Mouse (Mus musculus): ENCODE measurements around the gene Usp30.

The Usp30 gene

DNA sequence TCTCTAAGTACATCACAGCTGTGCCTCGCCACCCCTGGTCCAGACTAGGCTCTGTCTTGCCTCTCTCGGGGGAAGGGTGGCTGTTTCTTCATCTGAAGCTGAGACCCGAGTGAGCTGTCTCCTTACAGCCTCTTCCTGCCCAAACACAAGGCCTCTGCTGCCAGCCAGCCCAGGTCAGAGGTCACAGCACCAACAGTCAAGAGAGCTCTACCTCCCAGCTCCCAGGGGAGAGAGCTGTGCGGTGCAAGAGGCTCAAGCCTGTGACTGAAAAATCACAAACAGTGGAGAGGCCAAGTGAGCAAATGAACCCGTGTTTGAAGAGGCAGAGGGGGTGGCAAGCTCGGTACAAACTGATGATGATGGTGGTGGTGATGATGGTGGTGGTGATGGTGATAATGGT lies 1.3 kb downstream of the Usp30 start:
- no peak for DNase-seq (ENCODE audit: low spot score)

DNA sequence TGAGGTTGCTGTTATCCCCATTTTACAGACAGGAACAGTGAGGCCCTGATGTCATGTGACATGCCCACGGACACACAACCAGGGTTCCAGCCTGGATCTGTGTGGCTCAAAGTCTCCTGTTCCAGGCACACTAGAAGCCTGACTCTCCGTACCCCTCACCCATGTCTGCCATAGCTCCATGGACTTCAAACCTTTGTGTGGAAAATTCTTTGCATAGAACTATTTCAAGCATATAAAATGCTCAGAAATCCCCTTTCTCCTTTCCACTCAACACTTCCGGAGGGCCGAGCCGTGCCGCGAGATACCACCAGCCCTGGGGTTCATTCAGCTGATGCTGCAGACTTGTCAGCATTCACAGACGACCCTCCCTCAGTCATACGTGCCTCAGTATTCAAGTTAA lies 2.3 kb downstream of the Usp30 start:
- no peak for DNase-seq (ENCODE audit: low spot score)

DNA sequence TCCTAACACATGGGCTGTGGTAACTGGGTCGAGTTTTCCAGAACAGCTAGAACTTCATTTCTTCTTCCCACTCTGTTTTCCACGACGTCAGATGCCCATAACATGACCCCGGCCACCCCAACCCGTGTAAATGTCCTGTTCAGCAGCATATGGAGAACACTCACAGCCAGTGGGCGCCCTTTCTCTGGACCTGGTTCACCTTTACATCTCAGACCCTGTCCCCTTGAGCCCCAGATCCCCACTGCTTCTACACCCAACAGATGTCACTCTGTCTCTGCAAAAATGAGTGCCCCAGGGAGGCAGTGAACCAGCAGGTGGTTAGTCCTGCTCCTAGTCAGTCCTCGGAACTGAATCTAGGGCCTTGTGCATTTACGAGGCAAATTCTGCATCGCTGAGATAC lies 2.7 kb downstream of the Usp30 start:
- no peak for DNase-seq (ENCODE audit: low spot score)

DNA sequence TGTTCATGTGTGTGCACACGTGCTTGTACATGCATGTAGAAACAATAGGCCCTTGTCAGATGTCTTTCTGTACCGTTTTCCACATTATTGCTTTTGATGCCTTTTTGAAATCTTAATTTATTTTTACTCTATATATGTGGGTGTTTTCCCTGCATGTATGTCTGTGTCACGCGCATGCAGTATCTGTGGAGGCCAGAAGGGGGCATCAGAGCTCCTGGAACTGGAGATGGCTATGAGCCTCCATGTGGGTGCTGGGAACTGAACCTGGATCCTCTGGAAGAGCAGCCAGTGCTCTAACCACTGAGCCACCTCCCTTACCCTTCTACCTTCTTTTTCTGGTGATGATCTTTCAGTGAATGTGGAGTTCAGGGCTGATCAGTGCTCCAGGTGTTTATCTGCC lies 5.6 kb downstream of the Usp30 start:
- no peak for DNase-seq (ENCODE audit: low spot score)

DNA sequence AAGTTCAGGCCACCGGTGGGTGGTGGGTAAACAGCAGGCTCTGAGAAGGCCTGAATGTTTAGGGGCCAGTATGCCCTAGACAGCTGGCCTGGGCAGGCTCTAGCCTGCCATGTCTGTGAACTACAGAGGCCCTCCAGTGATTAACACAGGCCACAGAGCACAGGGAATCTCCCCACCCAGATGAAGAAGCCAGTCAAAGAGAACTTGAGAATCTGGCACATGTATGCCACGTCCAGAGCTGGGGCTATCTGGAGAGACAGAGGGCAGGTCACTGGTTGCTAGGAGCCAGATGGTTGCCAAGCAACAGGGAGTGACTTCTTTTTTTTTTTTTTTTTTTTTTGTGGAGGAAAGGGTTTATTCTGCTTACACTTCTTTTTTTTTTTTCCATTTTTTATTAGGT lies 7.0 kb downstream of the Usp30 start:
- no peak for DNase-seq (ENCODE audit: low spot score)

DNA sequence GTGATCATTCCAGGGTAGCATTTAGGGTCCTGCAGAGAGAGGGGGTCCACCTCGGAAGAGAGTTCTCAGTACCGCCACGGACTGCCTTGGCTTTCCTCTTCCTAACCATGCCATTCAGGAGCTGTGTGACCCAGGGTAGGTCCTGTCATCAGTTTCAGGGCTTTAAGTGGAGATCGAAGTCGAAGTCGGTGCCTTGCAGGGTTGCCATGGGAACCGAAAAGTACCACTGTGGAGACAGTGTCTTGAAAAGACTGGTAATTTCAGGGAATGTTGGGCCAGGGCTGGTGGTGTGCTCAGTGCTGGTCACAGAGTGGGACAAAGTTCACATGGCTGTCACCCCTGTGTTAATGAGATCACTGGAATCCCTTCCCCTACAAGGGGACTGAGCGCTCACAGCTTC lies 11.7 kb downstream of the Usp30 start:
- DNase-seq (ENCODE audit: low spot score): no peak

DNA sequence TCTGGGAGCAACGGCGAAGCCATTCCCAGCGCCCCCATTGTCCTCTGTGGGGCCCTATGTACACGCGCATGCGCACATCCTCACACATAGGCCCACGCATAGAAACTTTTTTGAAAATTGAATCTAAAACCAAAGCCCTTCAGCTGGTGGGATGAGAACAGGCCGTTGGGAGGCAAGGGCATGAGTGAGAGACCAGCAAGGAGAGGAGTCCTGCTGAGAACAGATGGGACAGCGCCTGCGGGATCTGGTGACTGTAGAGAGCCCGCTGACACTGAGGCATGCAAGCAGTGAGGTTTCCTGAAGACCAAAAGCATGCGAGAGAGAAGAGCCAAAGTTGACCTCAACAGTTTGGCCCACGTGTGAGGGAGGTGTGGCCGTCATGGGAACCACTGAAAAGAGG lies 20.2 kb downstream of the Usp30 start:
- DNase-seq (ENCODE audit: low spot score): no peak

DNA sequence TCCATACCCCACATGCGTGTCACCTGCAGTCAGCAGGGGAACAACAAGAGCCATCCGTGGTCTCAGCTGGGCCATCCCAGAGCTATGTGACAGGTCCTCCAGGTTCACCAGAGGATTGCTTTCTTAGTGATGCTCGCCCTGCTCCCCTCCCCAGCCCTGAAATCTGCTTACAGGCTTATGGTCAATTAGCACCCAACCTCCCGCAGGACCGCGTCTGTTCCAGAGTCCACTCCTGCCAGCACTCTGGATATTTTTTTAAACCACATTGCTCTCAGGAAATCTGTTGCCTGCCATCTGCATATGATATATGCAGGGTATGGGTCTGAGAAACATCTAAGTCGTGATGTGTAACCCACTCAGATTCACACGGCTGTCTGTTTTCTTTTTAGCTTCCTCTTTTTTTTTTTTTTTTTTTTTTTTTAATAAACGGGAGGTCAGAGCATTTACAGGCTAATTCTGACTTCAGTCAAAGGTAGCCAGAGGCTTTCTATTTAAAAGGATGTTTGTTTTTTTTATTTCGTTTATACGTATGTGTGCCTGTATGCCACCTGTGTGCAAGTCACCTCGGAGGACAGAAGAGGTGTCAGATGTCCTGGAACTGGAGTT lies 22.7 kb downstream of the Usp30 start:
- no peak for DNase-seq (ENCODE audit: low spot score)

DNA sequence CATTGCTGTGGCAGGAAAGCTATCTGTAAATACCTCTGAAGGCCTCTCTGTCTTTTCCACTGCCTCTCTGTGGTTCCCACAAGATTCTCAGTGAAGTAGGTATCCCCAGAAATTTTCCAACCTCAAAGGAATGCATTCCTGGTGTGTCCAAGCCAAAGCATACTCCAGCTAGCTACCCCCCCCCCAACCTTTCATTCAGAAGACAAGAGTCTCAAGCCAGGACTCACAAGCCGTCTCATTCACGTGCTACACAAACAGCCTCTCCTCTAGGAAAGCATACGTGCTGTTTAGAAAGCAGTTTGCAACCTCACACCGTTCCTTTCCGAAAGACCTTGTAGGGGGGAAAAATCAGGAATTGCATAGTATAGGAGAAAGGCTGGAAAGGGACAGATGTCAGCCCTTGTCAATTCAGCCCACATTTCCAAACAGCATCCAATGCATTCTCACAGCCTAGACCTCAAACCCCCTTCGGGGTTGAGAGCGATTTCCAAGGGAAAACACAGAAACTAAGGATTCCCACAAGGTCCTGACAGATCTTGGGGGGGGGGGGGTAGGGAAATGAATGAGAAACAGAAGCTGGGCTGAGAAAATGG lies 25.3 kb downstream of the Usp30 start:
- DNase-seq (ENCODE audit: low spot score): no peak

DNA sequence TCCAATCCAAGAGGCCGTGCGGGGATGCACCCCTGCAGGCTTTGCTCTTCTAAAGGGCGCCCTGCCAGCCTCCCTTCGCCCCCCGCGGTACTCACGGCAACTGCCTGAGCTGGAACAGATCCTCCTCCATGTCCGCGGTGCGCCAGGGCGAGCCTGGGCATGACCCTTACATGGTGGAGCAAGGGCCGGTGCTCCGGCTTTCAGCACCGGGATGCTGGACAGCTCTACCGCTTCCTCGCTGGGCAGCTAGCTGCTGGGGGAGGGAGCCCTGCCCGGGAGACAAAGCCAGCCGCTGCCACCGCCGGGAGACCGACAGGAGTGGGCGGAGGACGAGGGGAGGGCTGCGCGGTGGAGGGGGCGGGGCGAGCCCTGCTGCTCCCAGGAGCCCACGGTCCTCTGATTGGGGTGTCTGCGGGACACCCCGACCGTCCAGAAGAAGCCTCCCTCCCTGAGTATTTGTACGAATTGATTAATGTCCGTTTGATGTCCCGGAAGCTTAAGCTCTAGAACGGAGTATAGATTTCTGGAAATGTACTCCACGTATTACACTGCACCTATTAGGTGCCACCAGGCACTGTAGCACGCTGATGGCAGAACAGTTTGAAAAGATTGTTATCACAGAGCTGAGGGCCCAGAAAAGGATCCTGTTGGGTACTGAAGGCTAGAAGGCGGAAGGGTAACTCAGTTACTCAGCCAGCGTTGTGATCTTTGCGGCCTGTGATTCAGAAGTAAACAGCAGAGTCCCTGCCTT lies 26.0 kb downstream of the Usp30 start, which contains the start of gene Svop:
TSS of gene Svop (minus strand) at position 514 of the 751 bp plus-strand sequence.
- DNase-seq (ENCODE audit: low spot score): peak; percentile 65

DNA sequence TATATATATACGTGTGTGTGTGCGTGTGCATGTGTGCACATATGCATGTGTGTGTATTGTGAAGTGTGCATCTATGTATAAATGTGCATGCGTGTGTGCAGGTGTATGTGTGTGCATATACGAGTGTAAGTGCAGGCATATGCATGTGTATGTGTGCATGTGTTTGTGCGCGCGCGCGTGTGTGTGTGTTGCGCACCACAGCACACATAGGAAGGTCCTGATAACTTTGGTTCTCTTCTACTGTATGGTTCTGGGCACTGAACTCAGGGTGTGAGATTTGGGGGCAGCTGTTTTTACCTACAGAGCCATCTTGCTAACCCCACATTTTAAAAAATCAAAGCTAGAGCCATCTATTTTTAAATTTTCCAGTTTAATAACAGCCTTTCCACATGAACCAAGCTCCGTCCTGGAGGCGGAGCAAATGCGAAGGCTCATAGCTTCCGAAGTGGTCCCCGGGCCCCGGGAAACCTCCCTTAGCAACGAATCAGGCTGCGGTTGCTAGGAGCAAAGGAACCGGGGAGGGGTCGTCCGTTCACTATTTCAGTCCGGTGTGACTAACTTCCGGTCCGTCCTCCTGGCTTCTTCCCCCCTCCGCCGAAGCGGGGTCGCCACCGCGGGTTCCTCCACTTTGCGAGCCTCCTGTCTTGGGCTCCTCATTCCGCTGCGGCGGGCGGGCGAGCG lies 34.6 kb downstream of the Usp30 start:
- DNase-seq (ENCODE audit: low spot score): peak; percentile 89

DNA sequence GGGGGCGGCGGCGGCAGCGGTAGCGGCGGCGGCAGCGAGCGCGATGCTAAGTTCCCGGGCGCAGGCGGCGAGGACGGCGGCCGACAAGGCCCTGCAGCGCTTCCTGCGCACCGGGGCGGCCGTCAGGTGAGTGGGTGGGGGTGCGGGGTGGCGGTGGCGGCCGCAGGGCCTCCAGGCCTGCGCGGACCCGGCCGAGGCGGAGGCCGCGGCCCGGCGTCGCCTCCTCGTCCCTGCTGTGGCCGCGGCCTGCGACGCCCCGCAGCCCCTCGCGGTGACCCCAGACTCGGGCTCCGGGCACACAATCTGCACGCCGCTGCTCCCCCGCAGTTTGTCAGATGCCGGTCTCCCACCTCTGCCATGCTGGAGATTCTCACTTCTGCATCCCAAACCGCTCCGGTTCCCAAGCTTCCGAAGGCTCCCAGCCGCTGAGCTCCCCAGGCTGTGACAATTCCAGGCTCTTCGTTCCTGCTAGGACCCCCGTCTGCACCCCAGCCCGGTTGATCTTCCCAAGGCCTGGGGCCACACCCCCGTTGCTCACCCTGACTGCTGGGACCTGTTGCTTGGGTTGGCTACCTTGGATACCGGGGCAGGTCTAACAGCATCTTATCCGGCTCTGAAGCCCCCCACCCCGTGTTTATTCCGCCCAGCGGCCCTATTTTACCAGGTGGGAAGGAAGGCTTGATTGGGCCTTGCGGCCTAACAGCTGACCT lies 35.3 kb downstream of the Usp30 start:
- DNase-seq (ENCODE audit: low spot score): no peak

DNA sequence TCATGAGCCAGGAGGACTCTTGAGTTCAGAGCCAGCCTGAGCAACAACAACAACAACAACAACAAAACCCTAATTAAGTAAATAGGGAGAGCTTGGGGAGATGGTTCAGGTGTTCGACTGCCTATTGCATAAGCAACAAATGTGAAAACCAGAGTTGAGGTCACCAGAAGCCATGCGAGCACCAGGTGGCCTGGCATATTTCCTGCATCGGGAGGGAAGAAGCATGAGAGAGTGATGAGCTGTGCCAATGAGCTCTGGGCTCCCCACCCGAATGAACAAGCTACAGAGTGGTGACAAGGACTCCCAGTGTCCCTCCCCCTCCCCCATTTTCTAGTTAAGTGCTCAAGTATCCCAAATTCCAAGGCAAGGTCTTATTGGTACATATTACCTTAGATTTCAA lies 36.6 kb downstream of the Usp30 start:
- DNase-seq (ENCODE audit: low spot score): no peak

DNA sequence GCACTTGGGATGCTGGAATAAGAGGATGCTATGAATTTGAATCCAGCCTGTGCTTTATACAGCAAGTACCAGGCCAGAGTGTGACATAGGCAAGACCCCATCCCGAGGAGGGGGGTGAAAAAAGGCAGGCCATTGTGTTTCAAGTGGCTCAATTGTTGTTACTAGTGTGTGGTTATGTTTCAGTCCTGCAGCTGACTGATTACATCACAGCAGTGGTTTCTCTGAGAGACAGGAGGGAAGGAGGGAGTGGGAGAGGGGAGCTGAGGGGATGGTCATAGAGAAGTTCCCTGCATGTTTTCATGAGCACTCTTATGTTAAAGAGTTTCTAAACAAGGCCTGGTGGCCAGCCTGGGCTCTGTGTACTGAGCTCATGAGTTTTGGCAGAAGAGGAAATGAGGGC lies 37.5 kb downstream of the Usp30 start:
- no peak for DNase-seq (ENCODE audit: low spot score)

DNA sequence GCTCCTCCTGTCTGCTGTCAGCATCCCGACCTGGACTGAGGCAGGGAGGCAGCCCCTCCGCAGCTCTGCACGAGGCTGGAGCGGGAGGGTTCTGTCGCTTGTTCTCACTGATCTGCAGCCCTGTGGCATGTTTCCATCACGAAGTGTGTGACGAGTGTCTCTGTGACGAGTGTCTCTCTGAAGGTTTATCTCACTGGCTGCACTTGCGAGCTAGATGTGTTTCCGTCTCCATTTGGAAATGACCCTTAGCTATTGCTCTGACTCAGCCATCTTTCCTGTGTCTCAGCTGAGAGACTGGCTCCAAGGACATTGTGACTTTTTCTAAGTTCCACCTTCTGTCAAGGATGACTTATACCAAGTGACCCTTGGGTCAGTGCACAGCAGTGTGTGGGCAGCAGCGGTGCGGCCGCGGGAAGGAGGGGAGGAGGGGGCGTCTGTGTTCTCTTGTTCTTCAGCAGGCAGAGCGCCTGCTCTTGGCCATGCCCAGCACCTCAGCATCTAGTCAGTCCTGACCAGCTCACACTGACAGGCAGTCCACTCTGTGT lies 41.2 kb downstream of the Usp30 start:
- no peak for DNase-seq (ENCODE audit: low spot score)

DNA sequence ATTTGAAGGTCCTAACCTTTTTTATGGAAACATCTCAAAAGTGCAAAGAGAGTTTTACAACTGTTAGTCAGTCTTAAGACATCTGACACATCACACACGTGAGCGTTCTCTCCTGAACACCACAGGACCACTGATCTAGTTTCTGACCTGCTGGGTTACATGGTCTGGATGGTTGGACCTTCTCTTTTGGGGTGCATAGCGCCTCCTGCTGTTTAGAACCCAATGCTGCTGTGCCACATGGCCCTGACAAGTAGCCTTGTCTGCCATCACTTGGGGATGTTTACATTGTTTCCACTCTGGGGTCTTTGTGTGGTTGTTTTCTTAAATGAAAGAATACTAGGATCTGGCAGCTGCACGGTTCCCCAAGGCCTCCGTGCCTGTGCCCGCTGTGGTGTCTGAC lies 48.1 kb downstream of the Usp30 start:
- DNase-seq (ENCODE audit: low spot score): no peak

DNA sequence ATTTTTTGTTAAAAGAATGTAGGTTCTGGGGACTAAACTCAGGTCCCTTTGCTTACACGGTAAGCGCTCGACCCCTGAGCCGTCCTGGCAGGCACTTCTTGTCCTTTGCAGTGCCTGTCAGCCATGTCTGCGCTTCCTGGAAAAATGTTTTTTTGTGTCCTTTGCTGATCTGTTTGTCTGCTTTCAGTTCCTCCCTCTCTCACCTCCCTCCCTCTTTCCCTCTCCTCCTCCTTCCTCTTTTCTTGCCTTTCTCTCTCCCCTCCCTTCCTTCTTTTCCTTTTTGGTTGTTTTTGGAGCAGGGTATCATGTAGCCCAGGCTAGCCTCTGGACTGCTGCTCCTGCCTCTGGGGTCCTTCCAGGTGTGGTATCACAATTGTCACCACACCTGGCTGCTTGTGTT lies 49.8 kb downstream of the Usp30 start:
- DNase-seq (ENCODE audit: low spot score): no peak

DNA sequence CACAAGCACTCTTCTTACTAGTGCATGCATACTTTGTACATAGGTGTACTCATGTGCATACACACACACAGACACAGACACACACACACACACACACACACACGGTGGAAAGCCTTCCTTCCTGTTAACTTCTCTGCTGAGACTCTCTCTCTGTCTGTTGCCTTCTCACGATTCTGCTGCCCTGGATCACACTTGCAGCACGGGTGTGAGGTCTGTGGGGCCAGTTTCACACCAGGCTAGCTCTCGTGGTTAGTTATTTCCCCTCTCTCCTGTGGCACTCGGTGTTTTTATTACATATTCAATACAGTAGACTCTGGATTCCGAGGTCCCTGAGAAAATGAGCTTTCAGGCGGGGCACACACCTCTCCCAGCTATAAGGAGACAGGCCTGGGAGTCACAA lies 51.3 kb downstream of the Usp30 start:
- no peak for DNase-seq (ENCODE audit: low spot score)

DNA sequence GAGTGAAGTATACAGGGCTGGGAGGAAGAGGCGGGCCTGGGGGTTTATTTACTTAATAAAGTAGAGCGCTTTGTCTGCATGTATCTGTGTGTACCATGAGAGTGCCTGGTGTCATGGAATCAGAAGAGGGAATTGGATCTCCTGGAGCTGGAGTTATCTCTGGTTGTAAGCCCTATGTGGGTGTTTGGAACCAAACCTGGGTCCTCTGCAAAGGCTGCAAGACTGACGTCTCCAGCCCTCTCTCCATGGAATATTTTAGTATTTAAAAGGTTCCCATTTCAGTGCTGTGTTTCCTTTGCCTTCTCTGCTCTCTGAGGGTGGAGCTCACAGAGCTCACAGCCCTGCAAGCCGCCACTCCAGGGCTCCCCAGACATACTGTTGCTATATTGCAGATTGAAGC lies 54.5 kb downstream of the Usp30 start:
- DNase-seq (ENCODE audit: low spot score): no peak

DNA sequence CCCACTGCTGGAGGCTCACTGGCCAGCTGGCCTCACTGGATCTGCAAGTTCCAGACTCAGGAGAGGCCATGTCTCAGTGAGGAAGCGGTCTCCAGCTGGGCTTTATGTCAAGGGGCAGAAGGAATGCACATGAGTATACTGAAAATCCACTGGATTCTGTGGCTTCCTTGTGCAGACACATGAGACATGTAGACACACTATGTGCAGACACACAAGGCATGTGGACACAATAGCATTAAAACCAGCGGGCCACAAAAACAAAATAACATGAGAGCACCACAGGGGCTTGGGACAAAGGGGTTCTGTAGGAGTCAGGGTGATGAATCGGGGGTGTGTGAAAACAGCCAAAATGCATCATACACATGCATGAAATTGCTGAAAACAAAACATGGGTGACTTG lies 60.7 kb downstream of the Usp30 start:
- no peak for DNase-seq (ENCODE audit: low spot score)

DNA sequence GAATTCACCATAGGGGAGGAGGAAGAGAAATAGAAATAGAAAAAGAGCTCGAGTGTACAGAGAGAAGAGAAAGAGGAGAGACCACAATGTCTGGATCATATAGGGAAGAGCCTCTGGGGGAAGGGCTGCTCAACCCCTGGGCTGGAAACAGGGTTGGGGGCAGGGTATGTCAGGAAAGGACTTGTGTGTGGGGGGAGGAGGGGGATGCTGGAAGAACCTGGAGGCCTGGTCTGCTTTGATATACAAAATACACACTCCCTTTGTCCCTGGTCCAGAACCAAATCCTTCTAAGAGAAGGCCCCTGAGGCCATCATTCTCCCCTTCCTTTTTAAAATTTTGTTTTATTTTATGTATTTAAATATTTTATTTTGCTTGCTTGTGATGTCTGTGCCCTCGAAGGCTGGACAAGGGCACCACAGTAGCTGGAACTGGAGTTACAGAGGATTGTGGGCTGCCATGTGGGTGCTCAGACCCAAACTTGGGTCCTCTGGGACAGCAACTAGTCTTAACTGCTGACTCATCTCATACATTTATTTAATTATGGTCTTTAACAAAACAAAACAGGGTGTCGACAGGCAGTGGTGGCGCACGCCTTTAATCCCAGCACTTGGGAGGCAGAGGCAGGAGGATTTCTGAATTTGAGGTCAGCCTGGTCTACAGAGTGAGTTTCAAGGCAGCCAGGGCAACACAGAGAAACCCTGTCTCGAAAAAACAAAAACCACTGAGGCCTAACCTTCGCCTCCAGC lies 61.4 kb downstream of the Usp30 start:
- DNase-seq (ENCODE audit: low spot score): no peak

Measured in lung, postnatal 25 days (tissue).